Mouse (Mus musculus): ENCODE results near the gene Ndufa10.

- TF ChIP-seq CTCF (IDR thresholded peaks at IDR 0.05; ENCODE audit: low read depth, low read length): no peak
- TF ChIP-seq POLR2A (IDR thresholded peaks at IDR 0.05; ENCODE audit: insufficient read depth, low read length): no peak
- TF ChIP-seq EP300 (IDR thresholded peaks at IDR 0.05; ENCODE audit: insufficient read depth, low read depth, low read length): peak; percentile 86; the same call in 1 of the 2 replicates
Measured at GRCm38 (mm10) chr1:92431420-92431819, 42.2 kb downstream of the Ndufa10 start.
